Mouse (Mus musculus): Measurements from ENCODE around the gene Sf3b5. TPM values are rescaled to one million over a fixed set of nuclear protein-coding genes. Genes with fewer than 3 reads are reported as not detected.

Sf3b5 gene
- polyA plus RNA-seq, 1 experiment from 2014 or later: 31.3 TPM

- Histone ChIP-seq H3K4me2 (ENCODE audit: low read depth, low read length) (no peak overlapping the region), H3K9ac (ENCODE audit: low read length) (no peak overlapping the region), H3K4me3 (replicated peaks; ENCODE audit: low read length) (no peak overlapping the region), H3K27ac (ENCODE audit: low read length) (no peak overlapping the region), H3K9me3 (replicated peaks; ENCODE audit: control insufficient read depth, low read length) (no peaks in the 10 kb centered on the region), H3K36me3 (ENCODE audit: control insufficient read depth, insufficient read depth, low read length) (no peaks in the 10 kb centered on the region), H3K4me1 (ENCODE audit: control insufficient read depth, insufficient read depth, low read length) (peaks cover 8% of the 10 kb centered on the region; the same call in 1 of the 2 replicates), H3K27me3 (ENCODE audit: control insufficient read depth, insufficient read depth, low read length) (peaks cover 5% of the 10 kb centered on the region)
- 74% methylated on average over 6 of the region's 6 CpGs for WGBS
- ATAC-seq (ENCODE audit: insufficient read depth, low FRiP score): no peak
These were observed 51.8 kb downstream of the Sf3b5 start for GRCm38 (mm10) chr10:13056863-13057381.

Other genes with a start within 250 kb of the Sf3b5 start
- 68.4 and 72.0 TPM in 2 replicates for gene Utrn, start 136.0 kb upstream of the Sf3b5 start, polyA plus RNA-seq (2015; fragmentation: Nextera tagmentation; extraction: Ambion mirVana)
- gene Stx11, start 41.0 kb upstream of the Sf3b5 start, polyA plus RNA-seq (2015; fragmentation: Nextera tagmentation; extraction: Ambion mirVana): 7.0 and 9.3 TPM in 2 replicates
- 259 and 283 TPM in 2 replicates for gene Plagl1, start 55.2 kb downstream of the Sf3b5 start, polyA plus RNA-seq (2015; fragmentation: Nextera tagmentation; extraction: Ambion mirVana)
- gene Zc2hc1b, start 172.7 kb downstream of the Sf3b5 start, polyA plus RNA-seq (2015; fragmentation: Nextera tagmentation; extraction: Ambion mirVana): not detected in 2 replicates
- gene Ltv1, start 187.8 kb downstream of the Sf3b5 start, polyA plus RNA-seq (2015; fragmentation: Nextera tagmentation; extraction: Ambion mirVana): 76.3 and 77.5 TPM in 2 replicates

Measured in stomach, embryonic 16.5 days (tissue).